Mouse (Mus musculus): ENCODE results near the gene Slc16a6. TPM values are rescaled to one million over a fixed set of nuclear protein-coding genes. Genes with fewer than 3 reads are reported as not detected.

Slc16a6 gene
- polyA plus RNA-seq, 1 experiment from 2014 or later = 5.9 TPM

GRCm38 (mm10) chr11:109485398-109486045 lies 12.1 kb upstream of the Slc16a6 start:
- TF ChIP-seq CTCF (IDR thresholded peaks at IDR 0.05; ENCODE audit: low read depth) = no peak
- Histone ChIP-seq H3K4me2 (no peak overlapping the region), H3K9me3 (ENCODE audit: low read depth, low read length) (no peaks in the 10 kb centered on the region), H3K27ac (ENCODE audit: low read depth) (no peak overlapping the region), H3K27me3 (ENCODE audit: insufficient read depth, low read length) (no peaks in the 10 kb centered on the region), H3K9ac (no peak overlapping the region), H3K36me3 (ENCODE audit: insufficient read depth) (no peaks in the 10 kb centered on the region), H3K4me1 (ENCODE audit: insufficient read depth) (no peaks in the 10 kb centered on the region), H3K4me3 (ENCODE audit: low read depth, low read length) (no peak overlapping the region)
- DNase-seq (no peak), ATAC-seq (ENCODE audit: insufficient read depth) (no peak)
- WGBS = 79% methylated on average over 15 of the region's 15 CpGs

- Histone ChIP-seq H3K9ac (no peak overlapping the region), H3K9me3 (ENCODE audit: low read depth, low read length) (no peaks in the 10 kb centered on the region), H3K4me2 (no peak overlapping the region), H3K27ac (ENCODE audit: low read depth) (no peak overlapping the region), H3K4me3 (ENCODE audit: low read depth, low read length) (no peak overlapping the region), H3K4me1 (ENCODE audit: insufficient read depth) (no peaks in the 10 kb centered on the region), H3K27me3 (ENCODE audit: insufficient read depth, low read length) (0 out of 2 replicates have a peak, but pooled peaks cover 4% of the 10 kb centered on the region), H3K36me3 (ENCODE audit: insufficient read depth) (no peaks in the 10 kb centered on the region)
- DNase-seq = no peak
- TF ChIP-seq CTCF (IDR thresholded peaks at IDR 0.05; ENCODE audit: low read depth) = no peak
- 69% methylated on average over 8 of the region's 8 CpGs for WGBS
- ATAC-seq (ENCODE audit: insufficient read depth) = no peak
Measured at GRCm38 (mm10) chr11:109480440-109480839, 7.0 kb upstream of the Slc16a6 start.

GRCm38 (mm10) chr11:109479575-109480285 lies 6.3 kb upstream of the Slc16a6 start:
- DNase-seq = no peak
- no peaks in the 10 kb centered on the region for H3K4me1 ChIP-seq (ENCODE audit: insufficient read depth)
- no peak overlapping the region for H3K4me2 ChIP-seq
- no peak for ATAC-seq (ENCODE audit: insufficient read depth)
- H3K4me3 ChIP-seq (ENCODE audit: low read depth, low read length) = no peak overlapping the region
- 67% methylated on average over 16 of the region's 16 CpGs for WGBS
- H3K27ac ChIP-seq (ENCODE audit: low read depth) = no peak overlapping the region
- H3K27me3 ChIP-seq (ENCODE audit: insufficient read depth, low read length) = 0 out of 2 replicates have a peak, but pooled peaks cover 4% of the 10 kb centered on the region
- no peak overlapping the region for H3K9ac ChIP-seq
- TF ChIP-seq CTCF (IDR thresholded peaks at IDR 0.05; ENCODE audit: low read depth) = no peak
- H3K36me3 ChIP-seq (ENCODE audit: insufficient read depth) = no peaks in the 10 kb centered on the region
- H3K9me3 ChIP-seq (ENCODE audit: low read depth, low read length) = no peaks in the 10 kb centered on the region

GRCm38 (mm10) chr11:109477606-109478380 lies 4.4 kb upstream of the Slc16a6 start:
- Histone ChIP-seq H3K4me2 (no peak overlapping the region), H3K4me3 (ENCODE audit: low read depth, low read length) (no peak overlapping the region), H3K4me1 (ENCODE audit: insufficient read depth) (no peaks in the 10 kb centered on the region), H3K9ac (no peak overlapping the region), H3K27ac (ENCODE audit: low read depth) (no peak overlapping the region), H3K36me3 (ENCODE audit: insufficient read depth) (no peaks in the 10 kb centered on the region), H3K9me3 (ENCODE audit: low read depth, low read length) (no peaks in the 10 kb centered on the region), H3K27me3 (ENCODE audit: insufficient read depth, low read length) (0 out of 2 replicates have a peak, but pooled peaks cover 4% of the 10 kb centered on the region)
- TF ChIP-seq CTCF (IDR thresholded peaks at IDR 0.05; ENCODE audit: low read depth) = no peak
- WGBS = 37% methylated on average over 16 of the region's 16 CpGs
- no peak for ATAC-seq (ENCODE audit: insufficient read depth)
- DNase-seq = no peak

- WGBS = 44% methylated on average over 6 of the region's 6 CpGs
- Histone ChIP-seq H3K27me3 (ENCODE audit: insufficient read depth, low read length) (peaks cover 9% of the 10 kb centered on the region; the same call in 1 of the 2 replicates), H3K4me1 (ENCODE audit: insufficient read depth) (no peaks in the 10 kb centered on the region), H3K4me3 (ENCODE audit: low read depth, low read length) (no peak overlapping the region), H3K9me3 (ENCODE audit: low read depth, low read length) (no peaks in the 10 kb centered on the region), H3K27ac (ENCODE audit: low read depth) (no peak overlapping the region), H3K36me3 (ENCODE audit: insufficient read depth) (no peaks in the 10 kb centered on the region), H3K9ac (no peak overlapping the region), H3K4me2 (no peak overlapping the region)
- DNase-seq = no peak
- ATAC-seq (ENCODE audit: insufficient read depth) = no peak
- no peak for TF ChIP-seq CTCF (IDR thresholded peaks at IDR 0.05; ENCODE audit: low read depth)
Measured at GRCm38 (mm10) chr11:109476653-109477052, 3.3 kb upstream of the Slc16a6 start.

- Histone ChIP-seq H3K4me2 (no peak overlapping the region), H3K4me3 (ENCODE audit: low read depth, low read length) (no peak overlapping the region), H3K27me3 (ENCODE audit: insufficient read depth, low read length) (peaks cover 9% of the 10 kb centered on the region; the same call in 1 of the 2 replicates), H3K9ac (no peak overlapping the region), H3K36me3 (ENCODE audit: insufficient read depth) (no peaks in the 10 kb centered on the region), H3K4me1 (ENCODE audit: insufficient read depth) (no peaks in the 10 kb centered on the region), H3K27ac (ENCODE audit: low read depth) (no peak overlapping the region), H3K9me3 (ENCODE audit: low read depth, low read length) (no peaks in the 10 kb centered on the region)
- 72% methylated on average over 2 of the region's 2 CpGs for WGBS
- DNase-seq (no peak), ATAC-seq (ENCODE audit: insufficient read depth) (no peak)
- no peak for TF ChIP-seq CTCF (IDR thresholded peaks at IDR 0.05; ENCODE audit: low read depth)
Measured at GRCm38 (mm10) chr11:109476241-109476640, 2.8 kb upstream of the Slc16a6 start.

- no peaks in the 10 kb centered on the region for H3K4me1 ChIP-seq (ENCODE audit: insufficient read depth)
- no peak overlapping the region for H3K9ac ChIP-seq
- no peaks in the 10 kb centered on the region for H3K36me3 ChIP-seq (ENCODE audit: insufficient read depth)
- H3K27me3 ChIP-seq (ENCODE audit: insufficient read depth, low read length) = peaks cover 9% of the 10 kb centered on the region; the same call in 1 of the 2 replicates
- no peaks in the 10 kb centered on the region for H3K9me3 ChIP-seq (ENCODE audit: low read depth, low read length)
- WGBS = 87% methylated on average over 4 of the region's 4 CpGs
- H3K27ac ChIP-seq (ENCODE audit: low read depth) = no peak overlapping the region
- no peak for TF ChIP-seq CTCF (IDR thresholded peaks at IDR 0.05; ENCODE audit: low read depth)
- DNase-seq (no peak), ATAC-seq (ENCODE audit: insufficient read depth) (no peak)
- no peak overlapping the region for H3K4me2 ChIP-seq
- no peak overlapping the region for H3K4me3 ChIP-seq (ENCODE audit: low read depth, low read length)
Measured at GRCm38 (mm10) chr11:109475717-109476116, 2.3 kb upstream of the Slc16a6 start.

Data from lung, embryonic 14.5 days (tissue).